Mouse (Mus musculus): ENCODE data around the gene Kcnq2. TPM values are rescaled to one million over a fixed set of nuclear protein-coding genes. Genes with fewer than 3 reads are reported as not detected.

Kcnq2 gene
- total and polyA plus RNA-seq, 3 experiments = 0.05 to 0.23 TPM; not detected in 1

- H3K36me3 ChIP-seq (ENCODE audit: control insufficient read depth, insufficient read depth, low read length) = no peaks in the 10 kb centered on the region
- TF ChIP-seq POLR2A (IDR thresholded peaks at IDR 0.05; ENCODE audit: insufficient read depth, low read depth, low read length) (no peak), CTCF (IDR thresholded peaks at IDR 0.05) (no peak), EP300 (IDR thresholded peaks at IDR 0.05; ENCODE audit: insufficient read depth, low read depth, low read length) (no peak)
- intact Hi-C loops (cut with DNase I) = no loop called here
- H3K79me2 ChIP-seq (replicated peaks; ENCODE audit: control insufficient read depth, insufficient read depth, low read length) = no peaks in the 10 kb centered on the region
- 56% methylated on average over 6 of the region's 6 CpGs for WGBS
- no peaks in the 10 kb centered on the region for H3K4me1 ChIP-seq (ENCODE audit: control insufficient read depth, insufficient read depth, low read length)
- no peak overlapping the region for H3K27ac ChIP-seq
- H3K4me3 ChIP-seq = no peak overlapping the region
- peaks cover 17% of the 10 kb centered on the region for H3K27me3 ChIP-seq (ENCODE audit: control insufficient read depth, insufficient read depth, low read length)
- H3K9ac ChIP-seq (ENCODE audit: low read depth, low read length) = no peak overlapping the region
- DNase-seq = no peak
Observed at GRCm38 (mm10) chr2:181036561-181036960, 98.5 kb downstream of the Kcnq2 start.

DNA sequence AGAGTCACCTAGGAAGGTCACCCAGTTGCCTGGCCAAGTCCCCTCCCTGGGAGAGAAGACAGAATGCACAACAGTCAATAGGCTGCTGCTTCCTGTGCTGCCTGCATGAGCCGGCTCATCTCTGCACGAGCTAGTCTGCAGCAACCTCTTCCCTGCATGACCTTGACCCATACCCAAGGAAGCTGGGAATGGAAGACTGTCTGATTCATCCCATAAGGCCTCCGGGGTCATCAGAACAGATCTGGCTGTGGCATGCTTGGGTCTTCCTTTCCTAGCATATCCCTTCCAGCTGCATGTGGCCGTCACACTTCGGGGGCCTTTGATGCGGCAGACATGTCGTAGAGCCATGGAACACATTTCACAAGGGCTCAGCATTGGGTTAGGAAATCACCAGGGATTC, 99.9 kb downstream of the Kcnq2 start:
- H3K27ac ChIP-seq = no peak overlapping the region
- no peaks in the 10 kb centered on the region for H3K36me3 ChIP-seq (ENCODE audit: control insufficient read depth, insufficient read depth, low read length)
- intact Hi-C loops (cut with DNase I) = no loop called here
- no peak overlapping the region for H3K4me3 ChIP-seq
- no peaks in the 10 kb centered on the region for H3K4me1 ChIP-seq (ENCODE audit: control insufficient read depth, insufficient read depth, low read length)
- no peak overlapping the region for H3K9ac ChIP-seq (ENCODE audit: low read depth, low read length)
- H3K79me2 ChIP-seq (replicated peaks; ENCODE audit: control insufficient read depth, insufficient read depth, low read length) = no peaks in the 10 kb centered on the region
- no peak for DNase-seq
- peaks cover 14% of the 10 kb centered on the region for H3K27me3 ChIP-seq (ENCODE audit: control insufficient read depth, insufficient read depth, low read length)
- 79% methylated on average over 7 of the region's 7 CpGs for WGBS
- TF ChIP-seq CTCF (IDR thresholded peaks at IDR 0.05) (no peak), EP300 (IDR thresholded peaks at IDR 0.05; ENCODE audit: insufficient read depth, low read depth, low read length) (no peak), POLR2A (IDR thresholded peaks at IDR 0.05; ENCODE audit: insufficient read depth, low read depth, low read length) (no peak)

DNA sequence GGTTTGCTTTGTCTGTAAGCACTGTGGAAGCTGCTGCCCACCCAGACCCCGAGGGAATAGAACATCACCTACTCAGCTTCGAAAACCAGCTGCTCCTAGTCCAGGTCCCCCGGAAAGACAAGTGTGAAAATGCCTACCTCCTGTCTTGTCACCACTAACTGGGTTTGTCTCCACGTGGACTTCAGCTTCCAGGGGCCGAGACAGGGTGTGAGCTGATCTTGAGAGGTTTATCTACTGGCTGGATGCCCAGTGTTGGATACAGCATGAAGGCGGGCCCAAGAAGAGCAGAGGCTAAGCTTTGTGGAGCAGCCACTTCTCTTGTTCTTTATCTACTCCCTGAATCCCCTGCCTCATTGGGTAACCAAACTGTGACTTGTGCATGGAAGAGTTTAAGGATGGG, 101.8 kb downstream of the Kcnq2 start:
- no peak overlapping the region for H3K27ac ChIP-seq
- H3K79me2 ChIP-seq (replicated peaks; ENCODE audit: control insufficient read depth, insufficient read depth, low read length) = no peaks in the 10 kb centered on the region
- peaks cover 3% of the 10 kb centered on the region; the same call in 1 of the 2 replicates for H3K27me3 ChIP-seq (ENCODE audit: control insufficient read depth, insufficient read depth, low read length)
- no peak for TF ChIP-seq POLR2A (IDR thresholded peaks at IDR 0.05; ENCODE audit: insufficient read depth, low read depth, low read length)
- TF ChIP-seq EP300 (IDR thresholded peaks at IDR 0.05; ENCODE audit: insufficient read depth, low read depth, low read length) = no peak
- no peak for TF ChIP-seq CTCF (IDR thresholded peaks at IDR 0.05)
- no peaks in the 10 kb centered on the region for H3K4me1 ChIP-seq (ENCODE audit: control insufficient read depth, insufficient read depth, low read length)
- 19% methylated on average over 6 of the region's 6 CpGs for WGBS
- no peak overlapping the region for H3K9ac ChIP-seq (ENCODE audit: low read depth, low read length)
- no peaks in the 10 kb centered on the region for H3K36me3 ChIP-seq (ENCODE audit: control insufficient read depth, insufficient read depth, low read length)
- no peak overlapping the region for H3K4me3 ChIP-seq
- peak in 1 of 2 experiments; percentile 13 for DNase-seq
- intact Hi-C loops (cut with DNase I) = no loop called here

GRCm38 (mm10) chr2:181032407-181032806, 102.7 kb downstream of the Kcnq2 start:
- no peaks in the 10 kb centered on the region for H3K79me2 ChIP-seq (replicated peaks; ENCODE audit: control insufficient read depth, insufficient read depth, low read length)
- 22% methylated on average over 5 of the region's 5 CpGs for WGBS
- H3K36me3 ChIP-seq (ENCODE audit: control insufficient read depth, insufficient read depth, low read length) = no peaks in the 10 kb centered on the region
- H3K9ac ChIP-seq (ENCODE audit: low read depth, low read length) = no peak overlapping the region
- intact Hi-C loops (cut with DNase I) = no loop called here
- H3K4me1 ChIP-seq (ENCODE audit: control insufficient read depth, insufficient read depth, low read length) = no peaks in the 10 kb centered on the region
- no peak overlapping the region for H3K27ac ChIP-seq
- H3K27me3 ChIP-seq (ENCODE audit: control insufficient read depth, insufficient read depth, low read length) = no peaks in the 10 kb centered on the region; the same call in 1 of the 2 replicates
- DNase-seq = no peak
- no peak overlapping the region for H3K4me3 ChIP-seq
- TF ChIP-seq CTCF (IDR thresholded peaks at IDR 0.05) (peak; percentile 32), EP300 (IDR thresholded peaks at IDR 0.05; ENCODE audit: insufficient read depth, low read depth, low read length) (no peak)

- Histone ChIP-seq H3K27me3 (ENCODE audit: control insufficient read depth, insufficient read depth, low read length) (no peaks in the 10 kb centered on the region), H3K36me3 (ENCODE audit: control insufficient read depth, insufficient read depth, low read length) (no peaks in the 10 kb centered on the region), H3K4me3 (no peak overlapping the region), H3K79me2 (replicated peaks; ENCODE audit: control insufficient read depth, insufficient read depth, low read length) (no peaks in the 10 kb centered on the region), H3K4me1 (ENCODE audit: control insufficient read depth, insufficient read depth, low read length) (no peaks in the 10 kb centered on the region), H3K27ac (no peak overlapping the region), H3K9ac (ENCODE audit: low read depth, low read length) (no peak overlapping the region)
- WGBS = 78% methylated on average over 11 of the region's 11 CpGs
- intact Hi-C loops (cut with DNase I) = no loop called here
- TF ChIP-seq POLR2A (IDR thresholded peaks at IDR 0.05; ENCODE audit: insufficient read depth, low read depth, low read length) (no peak), CTCF (IDR thresholded peaks at IDR 0.05) (no peak), EP300 (IDR thresholded peaks at IDR 0.05; ENCODE audit: insufficient read depth, low read depth, low read length) (no peak)
- no peak for DNase-seq
Observed at GRCm38 (mm10) chr2:181031406-181031934, 103.6 kb downstream of the Kcnq2 start.

Other genes with a start within 250 kb of the Kcnq2 start
- gene Ythdf1, start 214.4 kb downstream of the Kcnq2 start, total RNA-seq (2021) = 10 to 100 TPM; 31.7 to 36.4 TPM
- gene Ythdf1, start 214.4 kb downstream of the Kcnq2 start, polyA plus RNA-seq (2012; rRNA removed) = 30.8 and 51.1 TPM in 2 replicates
- not detected for gene Birc7, start 206.3 kb downstream of the Kcnq2 start, total RNA-seq (2021)
- not detected in 2 replicates for gene Birc7, start 206.3 kb downstream of the Kcnq2 start, polyA plus RNA-seq (2012; rRNA removed)
- 1 to 10 TPM; 7.0 to 7.3 TPM for gene Nkain4, start 180.6 kb downstream of the Kcnq2 start, total RNA-seq (2021)
- gene Nkain4, start 180.6 kb downstream of the Kcnq2 start, polyA plus RNA-seq (2012; rRNA removed) = 18.0 and 29.4 TPM in 2 replicates
- 10 to 100 TPM; 28.8 to 32.2 TPM for gene Arfgap1, start 168.1 kb downstream of the Kcnq2 start, total RNA-seq (2021)
- gene Arfgap1, start 168.1 kb downstream of the Kcnq2 start, polyA plus RNA-seq (2012; rRNA removed) = 31.9 and 41.4 TPM in 2 replicates
- under 1 TPM; 0.23 to 0.44 TPM for gene Col20a1, start 148.8 kb downstream of the Kcnq2 start, total RNA-seq (2021)
- 1.2 and 2.0 TPM in 2 replicates for gene Col20a1, start 148.8 kb downstream of the Kcnq2 start, polyA plus RNA-seq (2012; rRNA removed)
- gene Chrna4, start 91.8 kb downstream of the Kcnq2 start, total RNA-seq (2021) = not detected
- not detected in 2 replicates for gene Chrna4, start 91.8 kb downstream of the Kcnq2 start, polyA plus RNA-seq (2012; rRNA removed)
- gene Eef1a2, start 21.7 kb upstream of the Kcnq2 start, total RNA-seq (2021) = 1,000 to 10,000 TPM; 1,434 to 1,646 TPM
- 1,031 and 1,150 TPM in 2 replicates for gene Eef1a2, start 21.7 kb upstream of the Kcnq2 start, polyA plus RNA-seq (2012; rRNA removed)
- gene Ppdpf, start 51.9 kb upstream of the Kcnq2 start, total RNA-seq (2021) = 10 to 100 TPM; 47.5 to 57.7 TPM
- 81.2 and 82.4 TPM in 2 replicates for gene Ppdpf, start 51.9 kb upstream of the Kcnq2 start, polyA plus RNA-seq (2012; rRNA removed)
- under 1 TPM in 1 of 2 experiments, not detected in 1; 0.07 TPM for gene Ptk6, start 67.5 kb upstream of the Kcnq2 start, total RNA-seq (2021)
- gene Ptk6, start 67.5 kb upstream of the Kcnq2 start, polyA plus RNA-seq (2012; rRNA removed) = 0.03 TPM in 1 of 2 replicates, not detected in the other
- gene Srms, start 77.9 kb upstream of the Kcnq2 start, total RNA-seq (2021) = under 1 TPM; 0.44 to 0.59 TPM
- gene Srms, start 77.9 kb upstream of the Kcnq2 start, polyA plus RNA-seq (2012; rRNA removed) = 0.59 and 1.3 TPM in 2 replicates
- gene Fndc11, start 84.7 kb upstream of the Kcnq2 start, total RNA-seq (2021) = not detected
- 0.29 and 0.43 TPM in 2 replicates for gene Fndc11, start 84.7 kb upstream of the Kcnq2 start, polyA plus RNA-seq (2012; rRNA removed)
- 10 to 100 TPM in 1 of 2 experiments, 1 to 10 TPM in 1; 9.2 to 11.2 TPM for gene Helz2, start 106.7 kb upstream of the Kcnq2 start, total RNA-seq (2021)
- gene Helz2, start 106.7 kb upstream of the Kcnq2 start, polyA plus RNA-seq (2012; rRNA removed) = 14.1 and 19.4 TPM in 2 replicates
- 10 to 100 TPM in 1 of 2 experiments, 1 to 10 TPM in 1; 8.5 to 10.2 TPM for gene Gmeb2, start 152.7 kb upstream of the Kcnq2 start, total RNA-seq (2021)
- 9.4 and 12.7 TPM in 2 replicates for gene Gmeb2, start 152.7 kb upstream of the Kcnq2 start, polyA plus RNA-seq (2012; rRNA removed)
- under 1 TPM; 0.29 to 0.32 TPM for gene Stmn3, start 179.2 kb upstream of the Kcnq2 start, total RNA-seq (2021)
- 0.37 and 1.6 TPM in 2 replicates for gene Stmn3, start 179.2 kb upstream of the Kcnq2 start, polyA plus RNA-seq (2012; rRNA removed)
- 10 to 100 TPM in 1 of 2 experiments, 1 to 10 TPM in 1; 8.3 to 10.6 TPM for gene Rtel1, start 184.4 kb upstream of the Kcnq2 start, total RNA-seq (2021)
- 21.9 and 29.6 TPM in 2 replicates for gene Rtel1, start 184.4 kb upstream of the Kcnq2 start, polyA plus RNA-seq (2012; rRNA removed)
- 10 to 100 TPM; 18.7 to 18.9 TPM for gene Zgpat, start 229.6 kb upstream of the Kcnq2 start, total RNA-seq (2021)
- 21.0 and 31.5 TPM in 2 replicates for gene Zgpat, start 229.6 kb upstream of the Kcnq2 start, polyA plus RNA-seq (2012; rRNA removed)
- gene Arfrp1, start 230.1 kb upstream of the Kcnq2 start, total RNA-seq (2021) = 10 to 100 TPM; 50.7 to 52.3 TPM
- gene Arfrp1, start 230.1 kb upstream of the Kcnq2 start, polyA plus RNA-seq (2012; rRNA removed) = 42.3 and 69.5 TPM in 2 replicates
- 1 to 10 TPM; 5.0 to 5.2 TPM for gene Lime1, start 244.8 kb upstream of the Kcnq2 start, total RNA-seq (2021)
- 21.7 and 21.8 TPM in 2 replicates for gene Lime1, start 244.8 kb upstream of the Kcnq2 start, polyA plus RNA-seq (2012; rRNA removed)